Mouse (Mus musculus): ENCODE results near the gene Chuk. TPM values are rescaled to one million over a fixed set of nuclear protein-coding genes. Genes with fewer than 3 reads are reported as not detected.

Chuk gene
- polyA plus RNA-seq, 1 experiment: 44.4 TPM

DNA sequence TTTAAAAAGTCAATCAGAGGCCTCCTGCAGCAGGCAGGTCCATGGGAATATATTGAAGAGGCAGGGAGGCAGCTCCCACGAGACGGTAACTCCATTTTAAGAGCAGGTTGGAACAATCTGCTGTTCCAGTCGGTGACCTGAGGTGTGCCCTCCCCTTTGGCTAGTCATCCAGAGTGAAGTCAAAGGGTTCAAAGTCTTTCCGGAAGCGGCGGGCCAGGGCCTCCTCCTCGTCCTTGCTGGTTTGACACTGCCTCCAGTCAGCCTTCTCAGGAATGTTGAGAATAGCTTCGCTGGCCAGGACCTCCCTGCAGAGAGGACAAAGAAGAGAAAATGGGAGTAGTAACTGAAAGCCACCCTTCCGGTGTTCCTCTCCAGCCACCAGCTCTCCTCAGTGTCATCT lies 3.1 kb upstream of the Chuk start:
- TF ChIP-seq POLR2A (IDR thresholded peaks at IDR 0.05; ENCODE audit: borderline replicate concordance, low read depth, low read length): no peak
- TF ChIP-seq CTCF (IDR thresholded peaks at IDR 0.05; ENCODE audit: low read depth, low read length): no peak
- peaks cover 20% of the 10 kb centered on the region for H3K4me1 ChIP-seq (ENCODE audit: control insufficient read depth, insufficient read depth, low read length)
- no peak overlapping the region for H3K27ac ChIP-seq (ENCODE audit: insufficient read depth, low read depth, low read length)
- H3K4me3 ChIP-seq (ENCODE audit: insufficient read depth, low read length): no peak overlapping the region

DNA sequence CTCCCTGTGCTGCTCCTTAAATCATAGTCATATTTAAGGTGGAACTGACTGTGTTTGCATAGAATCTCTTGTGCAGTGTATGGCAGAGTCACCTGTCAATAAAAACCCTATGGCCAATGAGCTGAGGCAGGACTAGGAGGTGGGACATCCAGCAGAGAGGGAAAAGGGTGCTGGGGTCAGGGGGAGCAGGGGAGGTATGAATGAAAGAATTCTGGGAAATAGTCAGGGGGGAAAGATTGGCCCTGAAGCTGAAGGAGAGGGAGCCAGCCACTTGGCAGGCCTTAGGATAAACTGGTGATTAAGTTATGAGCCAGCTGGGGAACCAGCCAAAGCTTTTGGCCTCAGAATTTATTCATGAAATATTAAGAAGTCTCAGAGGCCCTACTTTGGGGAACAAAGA lies 1.7 kb upstream of the Chuk start:
- H3K4me3 ChIP-seq (ENCODE audit: insufficient read depth, low read length): no peak overlapping the region
- peaks cover 28% of the 10 kb centered on the region for H3K4me1 ChIP-seq (ENCODE audit: control insufficient read depth, insufficient read depth, low read length)
- peak overlapping the region; percentile 30; the same call in 1 of the 2 replicates for H3K27ac ChIP-seq (ENCODE audit: insufficient read depth, low read depth, low read length)
- TF ChIP-seq CTCF (IDR thresholded peaks at IDR 0.05; ENCODE audit: low read depth, low read length): no peak
- no peak for TF ChIP-seq POLR2A (IDR thresholded peaks at IDR 0.05; ENCODE audit: borderline replicate concordance, low read depth, low read length)

DNA sequence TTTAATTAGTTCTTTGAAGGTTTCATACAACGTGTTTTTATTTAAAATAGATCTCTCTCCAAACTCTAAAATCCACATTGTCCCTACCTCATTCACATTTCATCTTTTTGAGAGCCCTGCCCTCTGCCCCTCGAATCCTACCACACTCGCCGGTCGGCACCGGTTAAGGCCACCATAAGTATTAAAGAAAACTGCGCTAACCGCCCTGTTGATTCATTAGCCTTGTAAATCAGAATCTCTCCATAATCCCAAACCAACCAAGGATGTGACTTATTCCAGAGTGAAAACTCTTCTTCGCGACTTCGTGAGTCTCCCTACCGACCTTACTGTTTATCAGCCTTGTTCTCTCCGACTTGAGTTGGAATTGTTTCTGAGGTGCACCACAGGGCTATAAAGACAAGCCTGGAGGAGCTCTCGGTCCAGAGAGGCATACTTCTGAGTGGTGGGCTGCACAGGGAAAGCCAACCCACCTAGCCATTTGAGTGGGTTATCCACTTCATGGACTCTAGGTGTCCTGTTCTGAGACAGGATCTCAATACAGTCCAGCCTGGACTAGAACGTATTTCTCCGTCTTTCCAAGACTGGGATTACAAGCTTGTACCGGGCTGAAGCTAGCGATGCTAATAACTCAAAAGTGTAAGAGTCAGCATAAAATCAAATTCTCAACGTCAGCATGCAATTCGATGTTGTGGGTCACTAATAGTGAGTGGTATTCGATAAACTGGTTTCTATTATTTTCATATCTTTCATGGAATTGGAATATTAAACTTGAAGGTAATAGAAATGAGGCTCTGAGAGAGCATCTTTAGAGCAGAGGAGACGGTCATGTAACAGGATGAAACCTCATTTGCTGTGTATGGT lies 611 bp upstream of the Chuk start:
- Histone ChIP-seq H3K4me1 (ENCODE audit: control insufficient read depth, insufficient read depth, low read length) (peaks cover 30% of the 10 kb centered on the region), H3K27ac (ENCODE audit: insufficient read depth, low read depth, low read length) (peak overlapping the region; percentile 44), H3K4me3 (ENCODE audit: insufficient read depth, low read length) (peak overlapping the region; percentile 94)
- TF ChIP-seq CTCF (IDR thresholded peaks at IDR 0.05; ENCODE audit: low read depth, low read length) (no peak), POLR2A (IDR thresholded peaks at IDR 0.05; ENCODE audit: borderline replicate concordance, low read depth, low read length) (no peak)

DNA sequence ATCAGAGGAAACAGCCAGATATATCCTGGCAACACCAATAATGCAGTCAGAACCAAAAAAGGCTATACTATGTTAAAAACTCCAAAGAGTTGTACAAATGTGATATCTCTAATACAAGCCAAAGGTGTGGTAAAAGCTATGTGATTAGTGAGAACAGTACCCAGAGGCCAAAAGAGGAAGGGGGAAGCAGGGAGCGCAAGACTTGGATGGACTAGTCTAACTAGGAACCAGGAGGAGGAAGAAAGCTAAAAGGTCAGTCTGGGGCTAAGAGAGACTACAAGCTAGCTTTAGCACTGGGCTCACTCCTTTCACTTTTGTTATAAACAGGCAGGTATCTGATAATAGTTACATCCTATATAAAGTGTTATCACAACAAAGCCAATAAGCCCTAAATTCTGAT lies 2.9 kb downstream of the Chuk start:
- Histone ChIP-seq H3K4me3 (ENCODE audit: insufficient read depth, low read length) (no peak overlapping the region), H3K27ac (ENCODE audit: insufficient read depth, low read depth, low read length) (no peak overlapping the region), H3K4me1 (ENCODE audit: control insufficient read depth, insufficient read depth, low read length) (peaks cover 30% of the 10 kb centered on the region)
- TF ChIP-seq CTCF (IDR thresholded peaks at IDR 0.05; ENCODE audit: low read depth, low read length) (no peak), POLR2A (IDR thresholded peaks at IDR 0.05; ENCODE audit: borderline replicate concordance, low read depth, low read length) (no peak)

DNA sequence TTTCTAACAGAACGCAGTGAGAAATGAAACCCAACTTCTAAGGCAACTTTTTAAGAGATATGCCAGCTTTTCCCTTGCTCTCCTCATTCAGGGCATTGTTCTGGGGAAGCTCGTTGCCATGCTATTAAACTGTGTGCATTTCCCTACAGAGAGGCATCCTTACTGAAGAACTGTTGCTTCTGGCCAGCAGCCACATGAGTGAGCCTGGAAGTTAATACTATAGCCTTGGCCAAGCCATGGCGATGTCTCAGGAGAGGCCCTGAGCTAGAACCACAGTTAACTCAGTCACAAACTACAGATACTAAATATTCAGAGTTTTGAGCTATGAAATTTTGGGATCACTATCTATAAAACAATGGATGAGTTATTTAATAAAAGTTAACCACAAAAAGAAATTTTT lies 4.3 kb downstream of the Chuk start:
- Histone ChIP-seq H3K4me1 (ENCODE audit: control insufficient read depth, insufficient read depth, low read length) (peaks cover 20% of the 10 kb centered on the region), H3K27ac (ENCODE audit: insufficient read depth, low read depth, low read length) (no peak overlapping the region), H3K4me3 (ENCODE audit: insufficient read depth, low read length) (no peak overlapping the region)
- TF ChIP-seq CTCF (IDR thresholded peaks at IDR 0.05; ENCODE audit: low read depth, low read length) (no peak), POLR2A (IDR thresholded peaks at IDR 0.05; ENCODE audit: borderline replicate concordance, low read depth, low read length) (no peak)

DNA sequence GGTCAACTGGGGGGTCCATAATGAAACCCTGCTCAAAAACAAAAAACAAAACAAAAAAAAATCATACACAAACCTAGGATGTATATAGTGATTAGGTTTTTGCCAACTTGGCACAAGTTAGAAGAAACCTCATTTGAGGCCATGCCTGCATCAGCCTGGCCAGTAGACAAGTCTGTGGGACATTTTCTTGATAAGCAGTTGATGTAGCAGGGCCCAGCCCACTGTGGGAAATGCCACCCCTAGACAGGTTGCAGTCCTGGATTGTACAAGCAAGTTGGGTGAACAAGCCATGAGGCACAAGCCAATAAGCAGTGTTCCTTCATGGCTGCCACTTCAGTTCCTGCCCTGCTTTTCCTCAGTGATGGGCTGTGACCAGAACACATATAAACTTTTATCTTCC lies 6.4 kb downstream of the Chuk start:
- Histone ChIP-seq H3K4me3 (ENCODE audit: insufficient read depth, low read length) (no peak overlapping the region), H3K27ac (ENCODE audit: insufficient read depth, low read depth, low read length) (no peak overlapping the region), H3K4me1 (ENCODE audit: control insufficient read depth, insufficient read depth, low read length) (peaks cover 15% of the 10 kb centered on the region)
- TF ChIP-seq POLR2A (IDR thresholded peaks at IDR 0.05; ENCODE audit: borderline replicate concordance, low read depth, low read length) (no peak), CTCF (IDR thresholded peaks at IDR 0.05; ENCODE audit: low read depth, low read length) (no peak)

DNA sequence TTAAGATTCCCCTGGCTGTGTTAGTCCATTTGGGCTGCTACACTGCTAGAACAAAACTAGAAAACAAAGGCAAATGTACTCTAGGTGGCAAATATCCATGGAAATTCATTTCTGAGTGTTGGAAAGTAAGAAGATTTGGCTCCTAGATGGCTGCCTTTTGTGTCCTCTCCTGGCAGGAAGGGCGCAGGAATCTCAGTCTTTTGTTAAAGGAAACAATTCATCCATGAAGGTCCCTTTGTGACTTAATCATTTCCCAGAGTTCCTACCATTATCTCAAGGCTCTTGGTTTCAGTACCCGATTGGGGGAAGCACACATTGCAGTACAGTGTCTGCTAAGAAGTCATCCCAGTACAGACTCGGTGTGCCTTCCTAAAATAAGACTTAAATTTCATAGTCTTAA lies 21.0 kb downstream of the Chuk start:
- H3K4me3 ChIP-seq (ENCODE audit: insufficient read depth, low read length): no peak overlapping the region
- H3K27ac ChIP-seq (ENCODE audit: insufficient read depth, low read depth, low read length): no peak overlapping the region
- H3K4me1 ChIP-seq (ENCODE audit: control insufficient read depth, insufficient read depth, low read length): peaks cover 2% of the 10 kb centered on the region; the same call in 1 of the 2 replicates
- TF ChIP-seq POLR2A (IDR thresholded peaks at IDR 0.05; ENCODE audit: borderline replicate concordance, low read depth, low read length) (no peak), CTCF (IDR thresholded peaks at IDR 0.05; ENCODE audit: low read depth, low read length) (no peak)

DNA sequence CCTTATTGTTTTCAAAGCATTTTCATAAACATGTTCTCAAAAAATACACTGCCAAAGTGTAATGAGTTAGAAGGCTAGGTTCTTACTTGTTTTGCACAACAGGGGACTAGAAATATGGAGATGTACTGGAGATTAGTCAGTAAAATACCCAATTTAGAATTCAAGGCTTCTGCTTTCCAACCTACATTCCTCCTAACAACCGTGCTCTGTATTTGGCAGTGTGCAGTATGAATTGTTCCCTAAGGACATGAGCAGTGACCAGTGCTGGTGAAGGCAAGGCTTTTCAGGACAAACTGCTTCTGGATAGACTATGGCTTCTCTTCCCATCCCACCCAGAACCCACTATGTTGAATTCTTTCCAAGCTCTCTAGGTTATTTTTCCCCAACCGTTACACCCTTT lies 26.4 kb downstream of the Chuk start:
- Histone ChIP-seq H3K4me1 (ENCODE audit: control insufficient read depth, insufficient read depth, low read length) (no peaks in the 10 kb centered on the region), H3K4me3 (ENCODE audit: insufficient read depth, low read length) (no peak overlapping the region), H3K27ac (ENCODE audit: insufficient read depth, low read depth, low read length) (no peak overlapping the region)
- TF ChIP-seq CTCF (IDR thresholded peaks at IDR 0.05; ENCODE audit: low read depth, low read length) (no peak), POLR2A (IDR thresholded peaks at IDR 0.05; ENCODE audit: borderline replicate concordance, low read depth, low read length) (no peak)

DNA sequence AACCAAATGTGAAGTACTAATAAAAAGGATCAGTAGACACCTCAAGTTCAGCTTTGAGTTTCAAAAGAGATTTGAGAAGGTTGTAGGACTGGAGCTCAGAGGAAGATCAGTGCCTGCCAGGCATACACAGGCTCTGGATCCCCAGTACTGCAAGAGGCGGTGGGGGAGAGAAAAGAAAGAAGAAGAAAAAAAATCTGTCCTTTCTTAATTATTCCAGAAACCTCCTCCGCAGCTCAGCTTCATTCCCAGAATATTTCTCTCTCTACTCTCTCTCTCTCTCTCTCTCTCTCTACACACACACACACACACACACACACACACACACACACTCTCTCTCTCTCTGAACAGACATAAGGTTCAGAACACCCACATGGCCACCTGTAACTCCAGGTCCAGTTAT lies 27.3 kb downstream of the Chuk start:
- Histone ChIP-seq H3K27ac (ENCODE audit: insufficient read depth, low read depth, low read length) (no peak overlapping the region), H3K4me3 (ENCODE audit: insufficient read depth, low read length) (no peak overlapping the region), H3K4me1 (ENCODE audit: control insufficient read depth, insufficient read depth, low read length) (no peaks in the 10 kb centered on the region)
- TF ChIP-seq POLR2A (IDR thresholded peaks at IDR 0.05; ENCODE audit: borderline replicate concordance, low read depth, low read length) (no peak), CTCF (IDR thresholded peaks at IDR 0.05; ENCODE audit: low read depth, low read length) (no peak)

DNA sequence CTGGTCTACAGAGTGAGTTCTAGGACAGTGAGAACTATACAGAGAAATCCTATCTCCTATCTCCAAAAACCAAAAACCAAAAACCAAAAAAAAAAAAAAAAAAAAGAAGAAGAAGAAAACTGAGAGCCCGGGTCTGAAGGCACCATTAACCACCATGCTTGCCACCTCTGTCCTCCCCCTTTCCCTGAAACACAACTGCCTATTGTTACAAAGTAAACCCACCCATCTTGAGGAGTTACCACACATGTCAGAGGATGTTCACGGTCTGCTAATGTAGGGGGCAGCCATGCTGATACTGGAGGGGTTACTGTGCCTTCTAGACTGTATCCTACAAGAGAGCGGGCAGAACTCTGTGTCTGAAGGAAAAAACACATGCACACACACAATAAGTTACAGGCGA lies 30.3 kb downstream of the Chuk start:
- H3K4me3 ChIP-seq (ENCODE audit: insufficient read depth, low read length): no peak overlapping the region
- no peak overlapping the region for H3K27ac ChIP-seq (ENCODE audit: insufficient read depth, low read depth, low read length)
- no peaks in the 10 kb centered on the region for H3K4me1 ChIP-seq (ENCODE audit: control insufficient read depth, insufficient read depth, low read length)
- TF ChIP-seq POLR2A (IDR thresholded peaks at IDR 0.05; ENCODE audit: borderline replicate concordance, low read depth, low read length) (no peak), CTCF (IDR thresholded peaks at IDR 0.05; ENCODE audit: low read depth, low read length) (no peak)
